Mouse (Mus musculus) 3T3-L1 (cell line): ENCODE measurements around the gene Thsd7a.

Experiments
- DNase-seq: peaks from one replicate; pipeline ENCODE4 v3.0.0-alpha.2; 2015; ENCODE audit warnings: low read depth, low spot score

Gene Thsd7a

DNA sequence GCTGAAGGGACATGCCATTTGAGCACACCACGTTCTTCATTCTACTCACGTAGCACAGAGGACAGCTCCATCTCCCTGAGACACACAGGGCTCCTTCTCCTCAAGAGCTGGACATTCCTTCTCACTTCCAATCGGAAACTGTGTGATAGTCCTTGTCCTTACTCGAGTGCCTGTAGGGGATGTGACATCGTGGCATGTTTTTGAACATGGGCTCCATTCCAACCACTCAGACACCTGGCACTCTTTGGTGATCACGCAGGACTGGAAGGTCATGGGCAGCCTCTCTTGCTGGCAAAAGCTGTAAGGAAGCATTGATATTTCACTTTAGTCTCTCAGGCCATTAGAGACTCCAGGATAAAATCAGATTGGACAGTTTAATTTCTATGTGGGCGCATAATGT lies 245.3 kb downstream of the Thsd7a start:
- DNase-seq = no peak

DNA sequence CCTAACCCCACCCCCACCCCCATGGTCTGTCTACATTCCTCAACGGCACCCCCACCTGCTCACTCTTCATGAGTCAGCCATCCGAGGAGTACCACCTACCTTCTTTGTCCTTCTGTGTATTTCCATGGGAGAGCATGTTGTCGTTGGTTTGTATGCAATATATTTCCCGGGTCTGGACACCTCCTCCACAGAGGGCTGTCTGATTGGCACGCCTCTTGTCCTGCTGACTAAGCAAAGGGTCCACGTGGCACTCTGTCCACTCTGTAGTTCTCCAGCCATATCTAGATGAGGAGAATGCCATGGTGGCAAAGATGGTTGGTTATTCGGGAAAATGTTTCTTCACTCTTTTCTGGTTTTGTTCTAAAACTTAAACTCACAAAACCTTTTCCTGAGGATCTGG lies 248.3 kb downstream of the Thsd7a start:
- no peak for DNase-seq

DNA sequence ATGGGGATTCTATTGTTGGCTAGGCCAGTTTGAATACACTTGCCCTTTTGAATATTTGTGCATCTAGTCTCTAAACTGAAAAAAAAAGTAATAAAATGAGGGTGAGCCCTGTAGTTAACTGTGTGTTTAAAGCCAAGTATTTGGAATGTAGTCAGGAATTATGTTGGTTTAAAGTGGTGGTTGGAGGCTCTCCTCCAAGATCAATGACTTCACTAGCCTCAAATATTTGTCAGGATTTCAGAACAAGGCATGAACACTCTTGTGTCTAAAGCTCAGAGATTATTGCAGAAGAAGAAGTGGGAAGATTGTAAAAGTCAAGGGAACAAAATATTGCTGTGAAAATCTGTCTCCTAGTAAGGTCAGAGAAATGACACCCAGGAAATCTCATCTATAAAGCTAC lies 249.3 kb downstream of the Thsd7a start:
- peak; percentile 43 for DNase-seq

DNA sequence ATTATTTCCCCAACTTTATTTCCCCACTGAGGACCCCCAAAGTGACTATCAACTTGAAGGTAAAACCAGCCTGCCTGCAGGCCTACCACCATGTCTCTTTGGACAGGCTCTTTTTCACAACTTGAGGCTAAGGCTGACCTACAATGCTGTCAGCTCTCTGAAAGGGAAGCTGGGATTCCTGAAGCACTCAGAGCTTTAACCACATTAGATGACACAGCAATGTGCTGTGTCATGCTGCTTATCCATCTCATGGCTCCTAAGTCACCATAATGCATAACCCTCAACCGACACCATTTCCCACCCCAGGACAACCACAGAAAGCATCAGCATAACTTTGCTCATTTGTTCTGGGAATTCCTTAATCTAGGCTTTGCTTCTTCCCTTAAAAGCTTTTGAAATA lies 255.6 kb downstream of the Thsd7a start:
- DNase-seq = peak; percentile 10

DNA sequence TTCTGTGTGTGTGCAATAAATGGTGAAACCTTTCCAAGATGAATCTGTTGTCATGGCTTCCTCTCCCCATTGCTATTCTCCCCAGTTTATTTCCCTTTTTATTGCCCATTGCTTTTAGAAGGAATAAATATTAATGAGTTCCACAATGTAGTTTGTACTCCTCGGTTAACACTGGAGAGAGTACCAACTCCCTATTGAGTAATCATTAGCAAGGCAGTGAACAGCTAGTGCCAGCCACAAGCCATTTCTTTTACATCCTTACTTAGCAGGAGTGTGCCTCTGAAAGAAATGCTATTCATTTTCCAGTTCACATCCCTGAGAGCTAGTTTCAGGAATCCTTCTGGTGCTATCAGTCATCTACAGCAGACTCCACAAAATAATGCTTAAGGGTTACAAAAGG lies 260.3 kb downstream of the Thsd7a start:
- no peak for DNase-seq

DNA sequence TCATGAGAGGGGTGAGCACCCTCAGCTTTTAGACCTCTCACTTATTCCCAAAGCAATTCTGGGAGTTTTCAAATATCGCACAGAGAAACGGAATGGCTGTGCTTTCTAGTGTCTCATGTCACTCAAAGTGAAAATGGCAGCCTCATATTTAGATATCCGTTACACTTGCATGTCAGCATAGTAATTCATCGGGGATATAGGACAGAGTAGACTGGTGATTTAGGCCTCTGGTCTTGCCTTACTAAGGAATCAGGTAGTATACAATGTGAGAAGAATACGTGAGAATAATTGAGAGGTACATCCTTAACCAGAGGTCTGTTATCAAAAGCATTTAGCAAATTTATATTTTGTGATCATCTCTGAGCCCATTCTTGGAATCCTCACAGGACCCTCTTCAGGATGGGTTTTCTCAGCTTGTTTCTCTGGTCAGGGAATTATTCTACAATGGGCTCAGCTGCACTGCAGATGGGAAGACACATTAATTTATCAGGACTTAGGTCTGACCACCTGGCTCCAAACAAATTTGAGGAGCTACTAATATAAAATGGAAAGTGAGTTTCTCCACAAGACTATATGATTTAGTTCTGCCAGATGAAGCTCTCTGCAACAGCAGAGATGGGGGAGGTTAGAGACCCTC lies 267.6 kb downstream of the Thsd7a start:
- no peak for DNase-seq

DNA sequence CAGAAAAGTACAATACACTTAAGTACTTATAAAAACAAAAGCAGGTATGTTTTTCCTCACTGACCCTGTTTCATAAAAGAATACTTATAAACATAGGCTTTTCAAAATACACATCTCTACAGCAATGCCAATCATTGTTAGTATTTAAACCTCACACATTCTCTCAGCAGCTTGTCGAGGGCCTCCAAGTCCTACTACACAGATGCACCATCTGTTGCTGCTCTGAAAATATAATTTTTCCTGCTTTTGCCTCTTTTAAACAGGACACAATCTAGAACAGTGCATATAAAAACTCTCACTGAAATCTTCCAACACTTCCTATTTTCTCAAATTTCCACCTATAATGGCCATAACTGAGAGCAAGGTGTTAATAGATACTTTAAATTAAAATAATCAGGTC lies 270.9 kb downstream of the Thsd7a start:
- no peak for DNase-seq

DNA sequence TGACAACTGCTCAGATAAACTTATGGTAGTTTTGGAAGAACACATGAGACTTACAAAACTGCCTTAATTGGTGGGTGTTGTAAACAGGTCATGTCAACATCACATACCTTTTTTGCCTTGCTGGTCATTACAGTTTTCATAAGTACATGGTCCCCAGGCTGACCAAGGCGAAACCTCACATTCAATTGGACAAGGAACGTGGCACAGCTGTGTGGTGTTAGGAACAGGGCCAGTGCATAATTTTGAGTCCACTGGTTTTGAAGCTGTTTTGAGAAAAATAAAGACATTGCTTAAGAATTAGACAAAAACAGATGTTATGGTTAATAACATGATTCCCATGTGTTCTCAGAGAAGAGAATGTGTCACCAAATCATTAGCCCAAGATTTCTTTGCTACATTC lies 278.3 kb downstream of the Thsd7a start:
- no peak for DNase-seq

DNA sequence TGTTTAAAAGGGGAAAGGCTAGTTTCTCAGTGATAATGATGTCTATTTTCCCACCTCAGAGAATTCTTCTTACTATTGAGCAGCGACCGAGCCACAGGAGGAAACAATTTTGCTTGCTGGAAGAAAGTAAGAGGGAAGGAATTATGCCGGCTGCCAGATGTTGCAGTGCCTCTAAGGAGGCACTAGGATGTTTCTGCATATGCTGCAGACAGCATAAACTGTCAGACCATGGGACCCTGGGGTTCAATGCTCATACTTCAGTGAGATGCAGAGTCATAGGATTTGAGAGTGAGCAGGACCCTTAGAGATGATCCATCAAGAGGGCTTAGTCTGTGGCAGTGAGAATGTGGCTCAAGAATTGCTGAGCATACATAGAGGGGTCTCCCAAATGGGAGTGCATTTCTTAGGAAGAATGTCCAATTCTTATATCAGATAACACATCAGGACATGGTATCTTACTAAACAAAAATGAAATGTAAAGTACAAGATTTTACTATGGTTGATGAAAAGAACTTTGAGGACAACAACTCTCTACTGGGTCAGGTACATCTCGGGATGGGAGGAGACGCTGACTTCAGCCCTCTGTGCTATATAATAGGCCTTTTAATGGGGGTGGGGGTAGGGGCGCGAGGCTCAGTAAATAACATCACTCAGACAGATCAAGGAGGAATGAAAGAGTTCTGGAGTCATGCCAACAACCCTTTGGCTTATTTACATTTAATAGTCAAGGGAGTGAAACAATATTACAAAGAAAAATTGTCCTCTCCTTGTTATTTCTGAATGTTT lies 281.7 kb downstream of the Thsd7a start:
- DNase-seq = no peak

DNA sequence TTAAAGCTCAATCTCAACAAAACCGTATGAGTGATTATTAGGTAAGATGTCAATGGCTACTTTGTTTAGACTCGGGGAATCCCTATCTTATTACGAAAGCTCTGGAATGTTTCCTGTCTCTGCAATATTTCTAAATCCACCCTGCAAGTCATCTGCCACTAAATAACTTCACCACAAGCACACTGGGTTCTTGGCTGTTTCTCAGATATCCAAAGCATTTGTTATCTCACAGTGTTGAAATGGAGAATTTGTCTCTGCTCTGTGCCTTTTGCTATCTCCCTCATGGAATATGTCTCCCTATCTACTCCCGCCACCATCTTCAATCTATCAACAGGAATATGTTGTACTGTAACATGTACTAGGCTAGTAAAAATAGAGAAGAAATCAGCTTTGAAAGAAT lies 290.4 kb downstream of the Thsd7a start:
- peak; percentile 81 for DNase-seq

DNA sequence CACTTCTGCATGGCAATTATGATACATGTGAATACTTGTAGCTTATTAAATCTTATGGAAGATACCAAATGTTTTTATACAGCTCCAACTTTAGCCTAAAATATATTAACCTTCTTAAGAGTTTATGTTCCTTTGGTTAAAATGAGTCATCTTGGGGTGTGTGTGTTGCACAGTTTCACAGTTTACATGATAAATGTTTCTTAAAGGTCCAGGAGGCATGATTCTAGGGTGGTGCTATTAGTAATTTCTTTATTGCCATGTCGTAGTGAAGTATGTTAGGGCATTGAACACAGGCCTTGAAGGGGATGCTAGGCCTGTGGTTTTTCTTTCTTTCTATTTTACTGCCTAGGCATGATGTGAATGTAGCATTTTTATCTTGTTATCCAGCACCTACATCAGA lies 291.8 kb downstream of the Thsd7a start:
- DNase-seq = peak; percentile 59

DNA sequence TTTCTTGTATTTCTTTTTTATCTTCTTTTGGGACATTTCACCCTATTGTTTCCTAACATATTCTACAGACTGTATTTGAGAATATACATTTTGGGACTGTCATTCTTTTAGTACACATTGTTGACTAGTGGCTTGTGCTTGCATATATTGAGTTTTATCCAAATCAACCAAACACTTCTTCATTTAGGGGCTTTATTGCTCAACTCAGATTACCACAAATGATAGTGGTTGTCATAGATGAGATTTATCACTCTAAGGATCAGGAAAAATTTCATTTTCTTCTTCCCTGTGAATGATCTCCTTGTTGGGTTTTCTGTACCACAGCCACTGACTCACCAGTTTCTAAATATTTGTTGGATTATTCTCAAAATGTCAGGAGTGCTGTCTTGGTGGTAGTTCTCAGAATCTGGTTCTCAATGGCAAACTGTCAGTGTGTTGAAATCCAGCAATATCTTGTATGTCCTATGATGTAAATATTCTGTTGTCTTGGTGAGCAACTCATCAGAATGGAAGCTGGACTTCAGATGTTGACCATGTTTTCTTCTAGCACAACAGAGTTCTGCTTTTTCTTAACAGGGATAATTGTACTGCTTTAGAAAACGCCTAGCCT lies 294.2 kb downstream of the Thsd7a start:
- DNase-seq = peak; percentile 76

DNA sequence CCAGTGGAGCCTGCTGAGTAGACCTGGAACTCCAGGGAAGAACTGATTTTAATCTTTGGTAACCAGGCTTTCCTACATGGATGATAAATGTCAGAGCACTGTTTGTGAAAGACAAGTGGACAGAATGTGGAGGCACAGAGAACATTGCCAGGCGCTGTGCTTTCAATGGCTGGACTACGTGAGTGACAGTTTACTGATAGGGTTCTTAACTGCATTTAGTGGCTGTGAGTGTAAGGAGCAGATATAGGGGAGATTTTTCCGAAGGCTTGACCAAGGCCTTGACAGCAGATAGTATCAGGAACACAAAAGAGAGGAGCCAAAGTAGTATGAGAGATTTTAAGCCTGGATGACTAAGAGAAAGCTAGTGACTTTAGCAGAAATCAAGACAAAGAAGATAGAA lies 295.1 kb downstream of the Thsd7a start:
- DNase-seq = no peak

DNA sequence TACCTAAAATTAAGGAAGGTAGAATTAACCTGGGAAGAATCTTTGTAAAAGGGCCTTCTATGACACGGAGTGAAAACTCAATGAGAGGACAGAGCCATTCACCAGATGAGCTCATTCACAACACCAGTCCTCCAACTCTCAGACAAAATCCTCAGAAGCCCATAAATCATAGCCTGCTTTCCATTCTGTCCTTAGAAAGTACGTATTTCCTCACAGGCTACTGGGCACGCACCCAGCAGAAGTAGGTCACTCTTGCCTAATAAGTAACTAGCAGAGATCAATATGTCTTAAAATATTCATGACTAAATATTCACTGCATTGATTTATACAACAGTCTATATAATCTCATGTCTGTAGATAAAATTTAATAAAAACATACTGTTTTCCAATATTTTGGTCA lies 300.4 kb downstream of the Thsd7a start:
- DNase-seq = peak; percentile 66

DNA sequence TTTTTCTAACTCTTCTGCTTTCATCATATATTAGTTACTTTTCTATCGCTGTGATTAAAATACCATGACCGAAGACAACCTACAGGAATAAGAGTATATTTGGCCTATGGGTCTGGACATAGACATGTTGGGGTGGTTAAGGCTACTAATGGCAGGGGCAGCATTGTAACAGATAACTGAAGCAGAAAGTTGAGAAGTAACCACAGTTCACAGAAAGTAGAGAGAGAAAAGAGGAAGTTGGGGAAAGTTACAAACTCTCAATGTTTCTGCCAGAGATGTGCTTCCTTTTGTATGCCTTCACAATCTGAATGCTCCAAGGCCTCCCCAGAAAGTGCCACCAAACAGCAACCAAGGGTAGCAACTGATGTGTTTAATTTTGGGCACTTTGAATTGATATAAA lies 303.7 kb downstream of the Thsd7a start:
- DNase-seq = no peak

DNA sequence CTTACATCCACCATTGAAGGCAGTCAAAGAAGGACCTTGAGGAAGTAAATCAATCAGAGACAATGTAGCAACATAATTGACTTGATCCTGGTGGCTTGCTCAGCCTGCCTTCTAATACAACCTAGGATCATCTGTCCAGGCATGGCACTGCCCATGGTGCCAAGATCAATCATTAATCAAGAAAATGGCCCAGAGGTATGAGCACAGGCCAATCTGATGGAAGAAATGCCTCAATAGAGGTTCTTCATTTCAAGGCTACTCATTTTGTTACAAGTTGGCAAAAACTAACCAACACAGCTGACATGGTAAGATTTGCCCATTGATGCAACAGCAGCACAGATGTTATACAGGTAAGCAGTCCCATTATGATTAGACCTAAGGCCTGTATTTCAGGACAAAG lies 309.6 kb downstream of the Thsd7a start:
- DNase-seq = no peak

DNA sequence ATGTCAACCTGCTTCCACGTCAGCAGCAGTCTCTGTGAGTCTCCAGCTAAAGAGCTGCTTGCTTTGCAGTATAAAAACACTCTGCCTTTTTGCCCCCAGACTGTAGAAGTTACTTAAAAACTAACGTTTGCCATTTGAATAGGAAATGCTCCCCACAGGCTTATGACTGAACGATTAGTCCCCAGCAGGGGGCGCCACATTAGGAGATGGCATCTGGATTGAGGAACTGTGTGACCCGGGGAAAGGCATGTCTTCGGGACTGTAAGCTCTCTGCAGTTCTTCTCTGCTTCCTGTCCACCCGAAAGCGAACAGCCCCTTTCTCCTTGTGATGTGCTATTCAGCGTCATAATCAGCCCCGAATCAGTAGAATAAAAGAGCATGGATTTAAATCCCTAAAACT lies 330.1 kb downstream of the Thsd7a start:
- DNase-seq = no peak

DNA sequence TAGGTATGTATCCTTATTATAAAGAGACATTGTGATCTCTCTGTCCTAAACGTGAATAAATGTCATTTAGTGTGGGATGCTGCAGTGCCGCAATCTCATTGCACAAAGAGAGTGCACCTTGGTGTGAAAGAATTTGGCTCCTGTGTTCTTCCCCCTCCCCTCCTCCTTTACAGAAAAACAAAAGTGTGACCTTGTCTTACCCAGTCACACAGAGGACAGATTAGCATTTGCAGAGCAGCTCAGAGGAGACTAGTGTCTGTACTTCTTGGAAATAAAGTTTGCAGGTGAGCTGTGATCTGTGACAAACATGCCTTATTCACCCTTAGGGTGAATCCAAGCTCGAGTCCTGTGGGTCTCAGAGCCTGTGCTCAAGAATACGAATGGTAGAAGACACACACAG lies 332.2 kb downstream of the Thsd7a start:
- DNase-seq = no peak

DNA sequence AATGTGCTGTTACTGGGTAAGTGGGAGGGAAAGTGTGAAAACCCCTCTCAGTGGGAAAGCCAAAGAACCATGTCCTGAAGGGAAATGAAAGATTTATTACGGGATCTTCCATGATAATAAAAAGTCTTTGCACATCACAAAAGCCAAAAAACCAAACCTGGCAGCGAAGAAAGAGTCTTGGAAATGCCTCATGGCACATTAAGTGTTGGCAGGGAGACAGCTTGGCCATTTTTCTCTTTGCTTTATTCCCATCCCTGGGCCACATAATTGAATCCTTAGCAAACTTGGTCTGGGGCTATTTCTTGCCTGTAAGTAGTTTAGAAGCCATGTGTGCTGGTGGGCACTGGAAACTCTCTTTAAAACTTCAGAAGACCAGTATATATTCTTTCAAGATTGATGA lies 344.8 kb downstream of the Thsd7a start:
- no peak for DNase-seq

DNA sequence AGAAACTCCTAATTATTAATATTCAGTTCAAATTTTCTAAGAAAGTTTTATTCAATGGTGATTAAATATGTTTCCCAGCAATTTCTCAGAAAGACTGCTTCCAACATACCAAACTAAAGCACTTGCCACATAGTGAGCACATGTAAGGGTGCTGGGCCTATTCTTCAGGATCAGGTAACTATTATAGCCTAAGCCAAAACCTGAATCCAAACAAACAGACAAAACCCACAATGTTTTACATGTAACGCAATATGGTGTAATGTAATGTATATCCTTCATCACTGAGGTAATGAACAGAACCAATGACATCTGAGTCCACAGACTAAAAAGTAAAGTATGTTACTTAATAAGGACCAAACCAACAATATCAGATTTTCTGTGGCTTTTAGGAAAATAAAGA lies 346.2 kb downstream of the Thsd7a start:
- DNase-seq = no peak

DNA sequence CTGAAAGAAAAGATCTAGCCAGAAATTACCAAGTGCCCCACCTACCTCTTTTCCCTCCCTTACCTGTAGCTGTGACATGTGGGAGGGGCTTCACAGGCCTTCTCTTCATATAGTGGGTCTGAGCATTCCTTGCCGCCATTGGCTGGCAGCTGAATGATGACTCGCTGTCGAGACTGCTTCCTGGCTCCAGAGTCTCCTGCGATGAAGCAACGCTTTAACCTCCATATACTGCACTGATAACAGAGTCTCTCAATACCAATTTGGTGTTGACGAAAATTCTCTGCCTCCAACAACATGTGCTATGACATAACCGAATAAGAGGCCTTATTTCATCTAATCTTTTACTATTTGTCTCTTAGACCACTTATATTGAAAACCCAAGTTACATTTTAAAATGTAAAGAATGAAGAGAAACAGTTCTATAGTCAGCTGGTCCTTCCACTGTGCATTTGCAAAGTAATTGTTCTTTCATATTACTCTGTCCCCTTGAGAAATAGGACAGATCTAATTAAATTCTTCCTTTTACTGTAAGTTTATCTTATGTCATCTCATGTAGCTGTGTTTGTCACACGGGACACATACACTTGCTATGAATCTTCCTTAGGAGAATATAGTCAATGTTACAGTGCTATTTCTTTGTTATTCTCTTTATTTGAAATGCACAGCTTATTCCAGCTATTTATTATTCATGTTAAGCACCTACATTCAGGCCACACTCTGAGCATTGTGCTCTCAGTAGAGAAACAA lies 351.3 kb downstream of the Thsd7a start:
- no peak for DNase-seq

DNA sequence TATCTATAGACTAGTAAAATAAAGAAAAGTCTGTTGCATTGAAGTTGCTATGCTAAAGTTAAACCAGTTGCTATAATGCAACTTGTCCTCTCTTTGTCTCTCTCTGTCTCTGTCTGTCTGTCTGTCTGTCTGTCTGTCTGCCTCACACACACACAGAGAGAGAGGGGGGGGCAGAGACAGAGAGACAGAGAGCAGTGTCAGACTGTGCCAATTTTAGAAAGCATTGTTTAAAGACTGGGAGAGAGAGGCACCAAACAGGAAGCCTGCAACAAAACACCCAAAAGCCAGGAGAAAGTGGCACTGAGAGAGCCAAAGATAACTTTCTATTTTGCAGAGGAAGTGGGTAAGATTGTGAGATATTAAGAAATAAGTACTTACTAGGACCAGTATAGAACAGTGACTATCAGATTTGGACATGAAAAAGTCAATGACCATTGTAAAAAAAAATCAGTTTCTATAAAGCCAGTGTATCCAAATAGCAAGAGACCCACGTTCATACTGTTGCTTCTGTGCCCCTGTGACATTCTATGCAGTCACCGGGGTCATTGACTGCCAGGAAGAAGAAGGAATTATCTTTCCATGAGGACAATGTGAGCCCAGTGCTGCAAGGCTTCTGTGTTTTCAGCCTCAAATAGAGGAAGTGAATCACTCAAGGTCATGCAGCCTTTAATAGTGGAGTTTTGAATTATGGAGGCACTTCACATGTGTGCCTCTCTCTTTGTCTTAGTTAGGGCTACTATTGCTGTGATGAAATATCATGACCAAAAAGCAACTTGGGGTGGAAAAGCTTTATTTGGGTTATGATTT lies 355.4 kb downstream of the Thsd7a start:
- peak; percentile 14 for DNase-seq
